Mouse (Mus musculus) ES-Bruce4 (cell line): ENCODE results near the gene Tmem273.

Experiments used
- CTCF ChIP-seq: IDR thresholded peaks from one replicate; pipeline ENCODE4 v1.8.1; 2011; ENCODE audit warnings: low read depth, low read length
- POLR2A ChIP-seq: IDR thresholded peaks from one replicate; pipeline ENCODE4 v1.8.1; 2011; ENCODE audit warnings: low read length; ENCODE audit not compliant: insufficient read depth

- TF ChIP-seq CTCF (no peak), POLR2A (no peak)
Measured at GRCm38 (mm10) chr14:32800048-32800447, 14.3 kb downstream of the Tmem273 start.
